Mouse (Mus musculus) spleen, adult 18-20 months (tissue): ENCODE results near the gene Styx.
"Not testable (repeated sequence)": the region's sequence is repeated elsewhere in the genome, so short reads cannot be mapped to it uniquely, and the experiment has no call there.

Experiments used
- DNase-seq, 2 experiments: peaks; one replicate each; pipeline ENCODE4 v3.0.0; 2022; ENCODE audit warnings: mixed read lengths in 2 of 2

Gene Styx

GRCm38 (mm10) chr14:45364211-45365195 lies 13.6 kb downstream of the Styx start:
- no peak for DNase-seq

- no peak for DNase-seq
These were observed 14.3 kb downstream of the Styx start for GRCm38 (mm10) chr14:45365196-45365587.

- no peak for DNase-seq
These were observed 27.9 kb downstream of the Styx start for GRCm38 (mm10) chr14:45378771-45379170.

GRCm38 (mm10) chr14:45380756-45381155 lies 29.9 kb downstream of the Styx start:
- no peak for DNase-seq

GRCm38 (mm10) chr14:45382912-45383311 lies 32.0 kb downstream of the Styx start:
- no peak for DNase-seq

GRCm38 (mm10) chr14:45385596-45385995 lies 34.7 kb downstream of the Styx start:
- DNase-seq = no peak

- no peak for DNase-seq
These were observed 36.6 kb downstream of the Styx start for GRCm38 (mm10) chr14:45387480-45387879.

GRCm38 (mm10) chr14:45388345-45389181 lies 37.7 kb downstream of the Styx start:
- DNase-seq = peak; percentile 83 to 88

- DNase-seq = no peak
These were observed 38.3 kb downstream of the Styx start for GRCm38 (mm10) chr14:45389194-45389593.

- no peak for DNase-seq
These were observed 48.9 kb downstream of the Styx start for GRCm38 (mm10) chr14:45399836-45400235.

- DNase-seq = no peak
These were observed 52.8 kb downstream of the Styx start for GRCm38 (mm10) chr14:45403651-45404050.

- DNase-seq = not testable (repeated sequence)
These were observed 53.9 kb downstream of the Styx start, which contains the start of gene Gnpnat1 for GRCm38 (mm10) chr14:45404813-45405212. Gene Gnpnat1, minus strand, starts transcription at chr14:45404913.

- DNase-seq = no peak
These were observed 65.4 kb downstream of the Styx start for GRCm38 (mm10) chr14:45416265-45416664.

- no peak for DNase-seq
These were observed 67.7 kb downstream of the Styx start for GRCm38 (mm10) chr14:45418553-45418952.

GRCm38 (mm10) chr14:45419323-45419722 lies 68.4 kb downstream of the Styx start:
- DNase-seq = no peak

GRCm38 (mm10) chr14:45422371-45422770 lies 71.5 kb downstream of the Styx start:
- DNase-seq = no peak

- peak in 1 of 2 experiments; percentile 7 for DNase-seq
These were observed 72.3 kb downstream of the Styx start for GRCm38 (mm10) chr14:45423220-45423619.

- DNase-seq = no peak
These were observed 79.4 kb downstream of the Styx start for GRCm38 (mm10) chr14:45430066-45430842.

GRCm38 (mm10) chr14:45432003-45432402 lies 81.1 kb downstream of the Styx start:
- DNase-seq = no peak

- DNase-seq = no peak
These were observed 83.3 kb downstream of the Styx start for GRCm38 (mm10) chr14:45434220-45434619.

GRCm38 (mm10) chr14:45438250-45438930 lies 87.5 kb downstream of the Styx start:
- no peak for DNase-seq

- no peak for DNase-seq
These were observed 88.0 kb downstream of the Styx start for GRCm38 (mm10) chr14:45438931-45439275.
